Mouse (Mus musculus): ENCODE results near the gene Mixl1. TPM values are rescaled to one million over a fixed set of nuclear protein-coding genes. Genes with fewer than 3 reads are reported as not detected.
A peak's percentile ranks its signal among the peaks of the same experiment; 100 is the strongest.

The Mixl1 gene
- total and polyA plus RNA-seq, 3 experiments = not detected

DNA sequence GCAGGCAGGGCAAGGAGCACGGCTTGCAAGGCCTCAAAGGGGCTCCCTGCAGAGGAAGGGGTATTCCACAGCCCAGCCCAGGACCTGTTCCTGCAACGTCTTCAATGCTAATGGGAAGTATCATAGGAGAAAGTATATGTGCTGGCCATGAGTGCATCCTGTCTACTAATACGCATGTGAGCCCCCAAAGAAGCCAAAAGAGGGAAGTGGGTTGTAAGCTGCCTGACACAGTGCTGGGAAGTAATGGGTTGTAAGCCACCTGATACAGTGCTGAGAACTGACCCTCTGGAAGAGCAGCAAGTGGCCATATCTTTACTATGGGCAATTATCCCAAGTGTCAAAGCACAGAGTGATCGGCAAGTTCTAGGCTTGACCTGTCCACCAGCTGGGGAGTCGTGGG, 1.2 kb upstream of the Mixl1 start:
- H3K4me3 ChIP-seq (ENCODE audit: control insufficient read depth in 1 of 2, insufficient read depth in 1 of 2, low read depth in 2 of 2, low read length in 2 of 2) = no peak overlapping the region
- no peaks in the 10 kb centered on the region for H3K4me1 ChIP-seq (ENCODE audit: control insufficient read depth in 1 of 2, insufficient read depth in 2 of 2, low read length in 2 of 2)
- H3K9me3 ChIP-seq (replicated peaks; ENCODE audit: insufficient read depth, low read length) = no peaks in the 10 kb centered on the region
- H3K36me3 ChIP-seq (ENCODE audit: control insufficient read depth in 1 of 2, insufficient read depth in 2 of 2, low read length in 2 of 2) = no peaks in the 10 kb centered on the region
- H3K27ac ChIP-seq (ENCODE audit: control insufficient read depth, low read depth, low read length) = no peak overlapping the region
- no peaks in the 10 kb centered on the region for H3K27me3 ChIP-seq (ENCODE audit: control insufficient read depth in 1 of 2, insufficient read depth in 2 of 2, low read length in 2 of 2)
- TF ChIP-seq MEF2A (IDR thresholded peaks at IDR 0.05; ENCODE audit: extremely low read depth, insufficient replicate concordance, low read depth, low read length, poor library complexity, severe bottlenecking) = no peak
- no peak for TF ChIP-seq ELF1 (IDR thresholded peaks at IDR 0.05; ENCODE audit: low read depth, low read length)
- no peak for TF ChIP-seq NELFE (IDR thresholded peaks at IDR 0.05; ENCODE audit: low read depth, low read length)
- TF ChIP-seq CHD1 (IDR thresholded peaks at IDR 0.05; ENCODE audit: low read depth, low read length) = no peak
- TF ChIP-seq E2F4 (IDR thresholded peaks at IDR 0.05; ENCODE audit: borderline replicate concordance, low read depth, low read length) = no peak
- TF ChIP-seq TBP (IDR thresholded peaks at IDR 0.05; ENCODE audit: low read depth, low read length) = no peak
- no peak for TF ChIP-seq CHD2 (IDR thresholded peaks at IDR 0.05; ENCODE audit: low read length)
- no peak for TF ChIP-seq UBTF (IDR thresholded peaks at IDR 0.05; ENCODE audit: borderline replicate concordance, insufficient read depth, low read depth, low read length)
- TF ChIP-seq ETS1 (IDR thresholded peaks at IDR 0.05; ENCODE audit: low read depth, low read length) = no peak
- no peak for TF ChIP-seq POLR2AphosphoS2 (IDR thresholded peaks at IDR 0.05; ENCODE audit: low read length)
- no peak for TF ChIP-seq ZNF384 (IDR thresholded peaks at IDR 0.05; ENCODE audit: low read depth, low read length)
- DNase-seq (ENCODE audit: low read depth, low spot score) = peak; percentile 19
- no peak overlapping the region for H3K9ac ChIP-seq (ENCODE audit: control insufficient read depth, low read depth, low read length, poor library complexity, severe bottlenecking)
- no peaks in the 10 kb centered on the region for H3K79me2 ChIP-seq (ENCODE audit: control insufficient read depth, insufficient read depth, low read length, poor library complexity)

DNA sequence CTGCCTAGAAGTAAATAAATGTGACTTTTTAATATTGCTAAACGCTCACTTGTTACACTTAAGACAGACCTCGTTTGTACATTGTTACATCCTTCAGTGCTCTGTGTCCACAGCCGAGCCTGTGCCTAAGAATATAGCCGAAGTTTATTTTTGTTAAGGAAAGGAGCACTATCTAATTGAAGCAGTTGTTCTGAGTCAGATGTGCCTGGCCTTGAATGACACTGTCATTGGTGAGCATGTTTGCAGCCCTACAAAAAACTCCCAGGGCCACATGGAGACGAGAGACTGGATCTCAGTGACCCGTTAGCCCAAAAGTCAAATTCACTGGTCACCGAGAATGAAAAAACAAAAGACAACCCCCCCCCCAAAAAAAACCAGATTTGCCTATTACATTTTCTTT, 5.5 kb downstream of the Mixl1 start:
- Histone ChIP-seq H3K36me3 (ENCODE audit: control insufficient read depth in 1 of 2, insufficient read depth in 2 of 2, low read length in 2 of 2) (peaks cover 0 to 8% of the 10 kb centered on the region in 2 experiments; a peak in 2 of 4 replicates), H3K4me1 (ENCODE audit: control insufficient read depth in 1 of 2, insufficient read depth in 2 of 2, low read length in 2 of 2) (no peaks in the 10 kb centered on the region), H3K9me3 (replicated peaks; ENCODE audit: insufficient read depth, low read length) (no peaks in the 10 kb centered on the region), H3K79me2 (ENCODE audit: control insufficient read depth, insufficient read depth, low read length, poor library complexity) (no peaks in the 10 kb centered on the region), H3K27ac (ENCODE audit: control insufficient read depth, low read depth, low read length) (no peak overlapping the region), H3K4me3 (ENCODE audit: control insufficient read depth in 1 of 2, insufficient read depth in 1 of 2, low read depth in 2 of 2, low read length in 2 of 2) (no peak overlapping the region), H3K9ac (ENCODE audit: control insufficient read depth, low read depth, low read length, poor library complexity, severe bottlenecking) (no peak overlapping the region), H3K27me3 (ENCODE audit: control insufficient read depth in 1 of 2, insufficient read depth in 2 of 2, low read length in 2 of 2) (no peaks in the 10 kb centered on the region)
- TF ChIP-seq HCFC1 (IDR thresholded peaks at IDR 0.05; ENCODE audit: low read depth, low read length) (no peak), SMC3 (IDR thresholded peaks at IDR 0.05; ENCODE audit: low read depth, low read length) (no peak), TCF12 (IDR thresholded peaks at IDR 0.05; ENCODE audit: low read depth, low read length) (no peak), USF2 (IDR thresholded peaks at IDR 0.05; ENCODE audit: borderline replicate concordance in 1 of 2, insufficient read depth in 1 of 2, low read depth in 1 of 2, low read length in 2 of 2) (no peak), ETS1 (IDR thresholded peaks at IDR 0.05; ENCODE audit: low read depth, low read length) (no peak), POLR2AphosphoS2 (IDR thresholded peaks at IDR 0.05; ENCODE audit: low read length) (no peak), TAL1 (IDR thresholded peaks at IDR 0.05; ENCODE audit: low read length) (no peak), MAX (IDR thresholded peaks at IDR 0.05; ENCODE audit: low read length) (no peak)
- DNase-seq (ENCODE audit: low read depth, low spot score) = no peak

Other genes starting within 250 kb of the Mixl1 start
- not detected in 2 replicates for gene Stum, start 213.5 kb downstream of the Mixl1 start, total RNA-seq (2012; rRNA removed)
- gene Stum, start 213.5 kb downstream of the Mixl1 start, polyA plus RNA-seq (2012; ENCODE audit: insufficient read depth in 1 of 2, insufficient read length in 2 of 2, low read depth in 1 of 2, low replicate concordance in 2 of 2, missing spikeins in 1 of 2) = not detected
- 136 and 142 TPM in 2 replicates for gene Parp1, start 128.1 kb downstream of the Mixl1 start, total RNA-seq (2012; rRNA removed)
- 100 to 1,000 TPM; 140 to 188 TPM for gene Parp1, start 128.1 kb downstream of the Mixl1 start, polyA plus RNA-seq (2012; ENCODE audit: insufficient read depth in 1 of 2, insufficient read length in 2 of 2, low read depth in 1 of 2, low replicate concordance in 2 of 2, missing spikeins in 1 of 2)
- 9.9 and 10.2 TPM in 2 replicates for gene Lin9, start 55.9 kb downstream of the Mixl1 start, total RNA-seq (2012; rRNA removed)
- 10 to 100 TPM in 1 of 2 experiments, not detected in 1; 11.1 TPM for gene Lin9, start 55.9 kb downstream of the Mixl1 start, polyA plus RNA-seq (2012; ENCODE audit: insufficient read depth in 1 of 2, insufficient read length in 2 of 2, low read depth in 1 of 2, low replicate concordance in 2 of 2, missing spikeins in 1 of 2)
- 17.4 and 17.8 TPM in 2 replicates for gene Acbd3, start 29.0 kb upstream of the Mixl1 start, total RNA-seq (2012; rRNA removed)
- 10 to 100 TPM in 1 of 2 experiments, not detected in 1; 23.2 TPM for gene Acbd3, start 29.0 kb upstream of the Mixl1 start, polyA plus RNA-seq (2012; ENCODE audit: insufficient read depth in 1 of 2, insufficient read length in 2 of 2, low read depth in 1 of 2, low replicate concordance in 2 of 2, missing spikeins in 1 of 2)
- 573 and 574 TPM in 2 replicates for gene H3f3a, start 116.9 kb upstream of the Mixl1 start, total RNA-seq (2012; rRNA removed)
- 100 to 1,000 TPM; 265 to 903 TPM for gene H3f3a, start 116.9 kb upstream of the Mixl1 start, polyA plus RNA-seq (2012; ENCODE audit: insufficient read depth in 1 of 2, insufficient read length in 2 of 2, low read depth in 1 of 2, low replicate concordance in 2 of 2, missing spikeins in 1 of 2)
- gene Sde2, start 154.1 kb upstream of the Mixl1 start, total RNA-seq (2012; rRNA removed) = 31.4 and 35.5 TPM in 2 replicates
- 10 to 100 TPM in 1 of 2 experiments, not detected in 1; 48.0 TPM for gene Sde2, start 154.1 kb upstream of the Mixl1 start, polyA plus RNA-seq (2012; ENCODE audit: insufficient read depth in 1 of 2, insufficient read length in 2 of 2, low read depth in 1 of 2, low replicate concordance in 2 of 2, missing spikeins in 1 of 2)
- gene Lefty2, start 196.1 kb upstream of the Mixl1 start, total RNA-seq (2012; rRNA removed) = not detected in 2 replicates
- gene Lefty2, start 196.1 kb upstream of the Mixl1 start, polyA plus RNA-seq (2012; ENCODE audit: insufficient read depth in 1 of 2, insufficient read length in 2 of 2, low read depth in 1 of 2, low replicate concordance in 2 of 2, missing spikeins in 1 of 2) = not detected
- gene Pycr2, start 207.3 kb upstream of the Mixl1 start, total RNA-seq (2012; rRNA removed) = 128 and 183 TPM in 2 replicates
- gene Pycr2, start 207.3 kb upstream of the Mixl1 start, polyA plus RNA-seq (2012; ENCODE audit: insufficient read depth in 1 of 2, insufficient read length in 2 of 2, low read depth in 1 of 2, low replicate concordance in 2 of 2, missing spikeins in 1 of 2) = 100 to 1,000 TPM in 1 of 2 experiments, not detected in 1; 125 TPM
- 3.5 and 6.4 TPM in 2 replicates for gene Lefty1, start 238.0 kb upstream of the Mixl1 start, total RNA-seq (2012; rRNA removed)
- 1 to 10 TPM in 1 of 2 experiments, not detected in 1; 5.1 TPM for gene Lefty1, start 238.0 kb upstream of the Mixl1 start, polyA plus RNA-seq (2012; ENCODE audit: insufficient read depth in 1 of 2, insufficient read length in 2 of 2, low read depth in 1 of 2, low replicate concordance in 2 of 2, missing spikeins in 1 of 2)
- 7.5 and 7.7 TPM in 2 replicates for gene Tmem63a, start 245.3 kb upstream of the Mixl1 start, total RNA-seq (2012; rRNA removed)
- gene Tmem63a, start 245.3 kb upstream of the Mixl1 start, polyA plus RNA-seq (2012; ENCODE audit: insufficient read depth in 1 of 2, insufficient read length in 2 of 2, low read depth in 1 of 2, low replicate concordance in 2 of 2, missing spikeins in 1 of 2) = 10 to 100 TPM in 1 of 2 experiments, not detected in 1; 12.8 TPM

Data from MEL (cell line).